Mouse (Mus musculus) R1 (cell line): ENCODE results near the gene Arf1.

Source experiments
- DNase-seq: peaks from one replicate; pipeline ENCODE4 v3.0.0-alpha.2; 2018; ENCODE audit warnings: low read depth, low spot score

The Arf1 gene

GRCm38 (mm10) chr11:59192059-59192386 lies 36.0 kb downstream of the Arf1 start, which contains the start of gene Guk1:
Gene Guk1, minus strand, starts transcription at chr11:59192212.
- no peak for DNase-seq

GRCm38 (mm10) chr11:59191231-59192058 lies 36.6 kb downstream of the Arf1 start:
- peak; percentile 91 for DNase-seq

GRCm38 (mm10) chr11:59187706-59188105 lies 40.4 kb downstream of the Arf1 start:
- DNase-seq, result no peak

- no peak for DNase-seq
These were observed 42.6 kb downstream of the Arf1 start for GRCm38 (mm10) chr11:59185490-59185889.

DNA sequence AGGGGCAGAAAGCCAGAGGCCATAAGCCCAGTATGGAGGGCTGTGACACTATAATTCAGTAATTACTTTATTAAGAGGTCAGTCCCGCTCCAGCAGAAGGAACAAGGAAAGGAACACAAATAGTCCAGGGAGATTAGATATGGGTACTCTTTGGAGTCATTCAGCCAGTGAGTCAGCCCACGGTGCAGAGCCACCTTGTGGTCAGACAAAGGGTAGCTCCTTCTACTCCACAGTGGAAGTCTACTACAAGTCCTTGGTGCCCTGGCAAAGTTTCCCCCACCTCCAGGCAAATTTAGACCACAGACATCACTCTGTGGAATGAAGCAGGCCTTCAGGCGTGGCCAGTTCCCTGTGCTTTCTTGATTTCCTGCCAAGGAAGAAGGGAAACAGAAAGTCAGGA lies 44.2 kb downstream of the Arf1 start:
- DNase-seq, result peak; percentile 46

GRCm38 (mm10) chr11:59182864-59183331 lies 45.2 kb downstream of the Arf1 start, which contains the start of gene Gjc2:
Gene Gjc2, minus strand, starts transcription at chr11:59183213.
- DNase-seq, result no peak

DNA sequence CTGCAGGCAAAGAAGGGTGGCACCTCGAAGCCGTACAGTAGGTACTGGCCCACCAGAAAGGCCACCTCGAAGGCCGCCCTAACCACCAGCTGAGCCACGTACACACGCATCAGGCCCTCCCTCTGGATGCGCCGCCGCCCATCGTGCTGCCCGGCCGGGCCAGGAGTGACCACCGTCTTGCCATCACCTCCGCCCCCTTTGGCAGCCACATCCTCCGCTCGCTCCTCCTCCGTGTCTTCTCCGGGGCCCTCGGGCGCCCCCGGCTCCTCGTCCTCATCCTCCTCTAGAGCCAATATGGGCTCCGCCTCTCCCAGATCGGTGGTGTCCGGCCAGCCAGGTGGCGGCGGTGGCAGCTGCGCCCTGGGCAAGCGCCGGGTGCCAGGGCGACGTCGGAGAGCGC lies 51.1 kb downstream of the Arf1 start:
- DNase-seq, result no peak

- DNase-seq, result peak; percentile 28
These were observed 51.6 kb downstream of the Arf1 start for GRCm38 (mm10) chr11:59176475-59176874.

- no peak for DNase-seq
These were observed 53.8 kb downstream of the Arf1 start for GRCm38 (mm10) chr11:59174189-59174838.

- no peak for DNase-seq
These were observed 57.5 kb downstream of the Arf1 start for GRCm38 (mm10) chr11:59170549-59170948.

DNA sequence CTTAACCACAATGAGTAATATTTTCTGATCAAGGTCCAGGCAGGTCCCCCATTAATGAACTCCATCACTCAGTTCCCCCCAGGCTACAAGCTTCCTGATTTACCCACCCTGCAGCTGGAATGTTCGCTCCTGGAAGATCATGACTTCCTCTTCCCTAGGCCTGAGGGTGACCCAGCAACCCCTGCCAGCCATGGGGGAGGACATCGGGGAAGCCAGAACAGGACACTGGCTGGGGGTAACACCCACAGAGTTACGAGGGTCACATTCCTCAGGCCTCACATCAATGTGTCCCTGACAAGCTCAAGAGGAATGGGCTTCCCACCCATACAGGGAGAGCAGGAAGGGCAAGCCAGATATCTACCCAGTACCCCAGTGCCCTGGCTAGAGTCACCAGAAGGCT lies 58.3 kb downstream of the Arf1 start:
- no peak for DNase-seq

DNA sequence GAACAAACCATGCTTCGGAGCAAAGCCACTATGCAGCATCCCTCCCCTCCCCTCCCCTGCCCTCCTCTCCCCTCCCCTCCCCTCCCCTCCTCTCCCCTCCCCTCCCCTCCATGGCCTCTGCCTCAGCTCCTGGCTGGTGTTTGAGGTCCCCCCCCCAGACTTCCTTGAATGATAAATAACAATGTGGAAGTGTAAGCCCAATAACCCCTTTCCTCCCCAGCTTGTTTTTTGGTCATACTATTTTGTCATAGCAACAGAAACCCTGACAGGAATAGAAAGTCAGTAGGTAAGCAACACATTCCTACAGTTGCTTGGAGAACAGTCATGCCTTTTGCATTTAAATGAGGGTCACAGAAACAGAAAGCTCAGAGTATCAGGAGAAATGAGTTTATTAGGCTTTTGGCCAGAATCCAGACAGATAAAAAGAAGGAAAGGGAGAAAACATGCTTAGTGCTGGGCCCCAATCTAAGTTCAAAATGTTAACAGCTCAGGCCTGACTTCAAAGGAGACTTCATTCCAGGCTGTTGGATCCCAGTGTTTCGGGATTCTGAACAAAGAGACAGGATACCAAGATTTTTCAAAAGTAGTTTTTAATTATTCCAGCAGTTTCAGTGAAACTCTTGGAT lies 62.3 kb downstream of the Arf1 start:
- no peak for DNase-seq

- DNase-seq, result no peak
These were observed 63.7 kb downstream of the Arf1 start for GRCm38 (mm10) chr11:59164384-59164783.

GRCm38 (mm10) chr11:59163255-59164236 lies 64.5 kb downstream of the Arf1 start, which contains the start of gene Iba57:
Gene Iba57, minus strand, starts transcription at chr11:59163739.
- DNase-seq, result peak; percentile 98

DNA sequence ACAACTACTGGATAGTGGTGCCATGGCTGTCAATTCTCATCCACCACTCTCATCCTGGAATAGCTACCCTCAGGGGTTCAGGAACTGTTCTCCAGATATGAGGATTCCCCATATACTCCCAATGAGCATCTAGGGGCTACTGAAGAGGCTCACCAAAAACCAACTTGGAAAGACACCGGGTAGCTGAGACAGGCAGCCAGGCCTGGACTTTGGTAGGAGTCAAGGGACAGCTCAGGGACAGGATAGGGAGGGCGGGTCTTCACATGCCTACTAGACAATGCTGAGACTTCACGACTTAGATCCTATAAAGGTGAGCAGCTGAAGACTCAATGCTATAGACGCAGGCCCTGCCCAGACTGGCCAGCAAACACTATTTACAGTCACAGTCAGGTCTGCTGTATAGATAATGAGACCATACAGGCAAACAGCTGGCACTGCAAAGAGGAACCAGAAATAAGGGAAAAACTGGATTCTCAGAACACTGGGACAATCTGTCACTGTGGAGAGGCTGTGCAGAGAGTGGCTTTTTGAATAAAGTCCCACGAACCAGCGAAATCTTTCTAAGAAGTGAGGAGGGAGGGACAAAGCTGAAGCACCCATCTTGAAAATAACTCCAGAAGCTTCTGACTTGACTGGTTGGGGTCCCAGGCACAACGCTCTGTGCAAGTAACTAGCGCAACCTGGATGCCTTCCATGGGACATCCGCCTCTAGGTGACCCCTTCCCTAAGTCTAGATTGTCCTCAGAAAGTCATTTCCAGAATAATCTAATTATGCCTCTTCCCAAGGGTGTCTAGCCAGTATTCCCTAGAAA lies 65.4 kb downstream of the Arf1 start:
- no peak for DNase-seq
